ENCODE assay signal across 10 mouse cellular contexts in the genomic region with DNA sequence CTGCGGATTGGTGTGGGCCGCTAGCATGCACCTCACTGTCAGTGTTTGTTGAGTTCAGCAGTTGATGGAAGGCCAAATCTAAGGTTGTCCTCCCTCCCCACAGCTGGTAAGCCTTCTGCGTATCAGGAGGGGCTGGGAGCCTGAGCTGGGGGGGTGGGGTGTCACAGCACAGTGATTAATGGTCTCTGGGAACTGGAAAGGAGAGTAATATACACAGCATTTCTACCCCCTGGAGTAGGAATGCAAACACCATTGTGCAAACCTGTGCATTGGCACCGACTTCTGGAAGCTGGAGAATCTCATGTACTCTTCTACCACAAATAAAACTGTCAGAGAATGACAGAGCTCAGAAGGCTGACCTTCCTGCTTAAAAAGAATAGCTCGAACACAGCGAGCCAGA. TPM values are rescaled to one million over a fixed set of nuclear protein-coding genes. Genes with fewer than 3 reads are reported as not detected.
DNase-seq lines count a peak whose midpoint lies in the region; ATAC-seq lines count a peak whose summit lies in the region.
"Had no signal": no experiment of that assay in that cellular context is flagged by ENCODE, and none has a peak within 500 bp of the region (broad histone marks: within the 10 kb centered on the region; RNA-seq: fewer than 3 reads in every experiment).

No protein-coding gene starts in this region.

- no peaks in the 10 kb centered on the region for H3K27me3 ChIP-seq in forebrain, embryonic 14.5 days (replicated peaks; ENCODE audit: control insufficient read depth, insufficient read depth, low read length)
- no peaks in the 10 kb centered on the region for H3K27me3 ChIP-seq in forebrain, embryonic 15.5 days
- H3K27me3 ChIP-seq in heart, embryonic 12.5 days (replicated peaks): no peaks in the 10 kb centered on the region
- H3K27me3 ChIP-seq in kidney, embryonic 15.5 days: no peaks in the 10 kb centered on the region
- no peaks in the 10 kb centered on the region for H3K27me3 ChIP-seq in neural tube, embryonic 12.5 days (replicated peaks)

- no peak for DNase-seq in forebrain, embryonic 14.5 days (ENCODE audit: low spot score)
- no peak for DNase-seq in T-cell, adult 2 months (ENCODE audit: low spot score)
- DNase-seq in ovary, adult 18-20 months (ENCODE audit: low spot score): no peak
- DNase-seq in testis, postnatal 10 days (ENCODE audit: low spot score): no peak
- DNase-seq: right cerebral cortex, postnatal 14 days had no signal

- 0 out of 2 replicates have a peak overlapping the region, but pooled peaks have one; percentile 2 for H3K27ac ChIP-seq in forebrain, embryonic 14.5 days (ENCODE audit: low read depth, low read length)
- H3K27ac ChIP-seq in forebrain, embryonic 15.5 days (replicated peaks): no peak overlapping the region
- H3K27ac ChIP-seq in heart, embryonic 12.5 days (ENCODE audit: poor library complexity, severe bottlenecking): peak overlapping the region; percentile 86
- peak overlapping the region; percentile 79 for H3K27ac ChIP-seq in kidney, embryonic 15.5 days
- 0 out of 2 replicates have a peak overlapping the region, but pooled peaks have one; percentile 12 for H3K27ac ChIP-seq in neural tube, embryonic 12.5 days
- H3K27ac ChIP-seq: liver, embryonic 14.5 days had no signal

- WGBS in forebrain, embryonic 14.5 days: 58% methylated on average over 6 of the region's 6 CpGs
- WGBS in forebrain, embryonic 15.5 days: 54% methylated on average over 6 of the region's 6 CpGs
- 36% methylated on average over 6 of the region's 6 CpGs for WGBS in heart, embryonic 12.5 days
- 11% methylated on average over 6 of the region's 6 CpGs for WGBS in kidney, embryonic 15.5 days
- 18% methylated on average over 6 of the region's 6 CpGs for WGBS in neural tube, embryonic 12.5 days

- ATAC-seq in forebrain, embryonic 14.5 days: no peak
- no peak for ATAC-seq in forebrain, embryonic 15.5 days (replicated peaks)
- 0 out of 2 replicates have a peak, but pooled peaks have one; percentile 48 for ATAC-seq in heart, embryonic 12.5 days (ENCODE audit: insufficient number of reproducible peaks, low FRiP score)
- peak; percentile 85 for ATAC-seq in kidney, embryonic 15.5 days (replicated peaks; ENCODE audit: low FRiP score)
- peak; percentile 64 for ATAC-seq in neural tube, embryonic 12.5 days (ENCODE audit: low FRiP score, low read depth)

- H3K4me3 ChIP-seq in forebrain, embryonic 14.5 days (ENCODE audit: low read depth, low read length): no peak overlapping the region
- no peak overlapping the region for H3K4me3 ChIP-seq in forebrain, embryonic 15.5 days
- H3K4me3 ChIP-seq in heart, embryonic 12.5 days: no peak overlapping the region
- H3K4me3 ChIP-seq in kidney, embryonic 15.5 days (replicated peaks): no peak overlapping the region
- H3K4me3 ChIP-seq in neural tube, embryonic 12.5 days: no peak overlapping the region

- H3K4me1 ChIP-seq in forebrain, embryonic 14.5 days (ENCODE audit: control insufficient read depth, insufficient read depth, low read length): peaks cover 11% of the 10 kb centered on the region; the same call in 1 of the 2 replicates
- H3K4me1 ChIP-seq in forebrain, embryonic 15.5 days: peaks cover 39% of the 10 kb centered on the region
- H3K4me1 ChIP-seq in heart, embryonic 12.5 days (replicated peaks): peaks cover 41% of the 10 kb centered on the region
- H3K4me1 ChIP-seq in kidney, embryonic 15.5 days: peaks cover 22% of the 10 kb centered on the region
- peaks cover 30% of the 10 kb centered on the region for H3K4me1 ChIP-seq in neural tube, embryonic 12.5 days

- peaks cover 19% of the 10 kb centered on the region for H3K36me3 ChIP-seq in forebrain, embryonic 14.5 days (ENCODE audit: control insufficient read depth, insufficient read depth, low read length)
- peaks cover 21% of the 10 kb centered on the region for H3K36me3 ChIP-seq in forebrain, embryonic 15.5 days
- H3K36me3 ChIP-seq in heart, embryonic 12.5 days: peaks cover 32% of the 10 kb centered on the region
- H3K36me3 ChIP-seq in kidney, embryonic 15.5 days: peaks cover 48% of the 10 kb centered on the region
- peaks cover 17% of the 10 kb centered on the region for H3K36me3 ChIP-seq in neural tube, embryonic 12.5 days

- H3K9ac ChIP-seq in forebrain, embryonic 14.5 days (ENCODE audit: low read length): no peak overlapping the region
- no peak overlapping the region for H3K9ac ChIP-seq in forebrain, embryonic 15.5 days (replicated peaks)
- peak overlapping the region; percentile 37; the same call in 1 of the 2 replicates for H3K9ac ChIP-seq in heart, embryonic 12.5 days
- H3K9ac ChIP-seq in kidney, embryonic 15.5 days: no peak overlapping the region
- no peak overlapping the region for H3K9ac ChIP-seq in neural tube, embryonic 12.5 days
- H3K9ac ChIP-seq: liver, embryonic 14.5 days had no signal

- H3K9me3 ChIP-seq in forebrain, embryonic 14.5 days (replicated peaks; ENCODE audit: control insufficient read depth, low read length): no peaks in the 10 kb centered on the region
- H3K9me3 ChIP-seq in forebrain, embryonic 15.5 days: no peaks in the 10 kb centered on the region
- H3K9me3 ChIP-seq in heart, embryonic 12.5 days (replicated peaks): no peaks in the 10 kb centered on the region
- no peaks in the 10 kb centered on the region for H3K9me3 ChIP-seq in kidney, embryonic 15.5 days (replicated peaks)
- no peaks in the 10 kb centered on the region for H3K9me3 ChIP-seq in neural tube, embryonic 12.5 days

- H3K4me2 ChIP-seq in forebrain, embryonic 14.5 days (ENCODE audit: low read length): no peak overlapping the region
- H3K4me2 ChIP-seq in forebrain, embryonic 15.5 days (replicated peaks): no peak overlapping the region
- no peak overlapping the region; the same call in 1 of the 2 replicates for H3K4me2 ChIP-seq in heart, embryonic 12.5 days
- H3K4me2 ChIP-seq in kidney, embryonic 15.5 days: no peak overlapping the region
- H3K4me2 ChIP-seq in neural tube, embryonic 12.5 days (replicated peaks): peak overlapping the region; percentile 25; the same call in 1 of the 2 replicates

RNA-seq across cellular contexts. Expression of gene Ric8b, which starts 50.2 kb away (rescaled TPM):
- 31.2 and 36.8 TPM in 2 replicates for polyA plus RNA-seq in forebrain, embryonic 14.5 days (2014; fragmentation: Nextera tagmentation; extraction: Ambion mirVana)
- 40.5 and 43.6 TPM in 2 replicates for polyA plus RNA-seq in forebrain, embryonic 15.5 days (2015; fragmentation: Nextera tagmentation; extraction: Ambion mirVana)
- 20.7 and 20.8 TPM in 2 replicates for polyA plus RNA-seq in heart, embryonic 12.5 days (2016; fragmentation: Nextera tagmentation; extraction: Ambion mirVana)
- polyA plus RNA-seq in kidney, embryonic 15.5 days (2015; fragmentation: Nextera tagmentation; extraction: Ambion mirVana): 22.1 and 23.3 TPM in 2 replicates
- 43.2 and 44.1 TPM in 2 replicates for polyA plus RNA-seq in neural tube, embryonic 12.5 days (2016; fragmentation: Nextera tagmentation; extraction: Ambion mirVana)

Comparison
In these comparisons a context has a peak if more than half of its experiments do, and no peak if none do; other contexts are left out.
1. ATAC-seq: peak in heart, embryonic 12.5 days (single experiment), kidney, embryonic 15.5 days (single experiment) and neural tube, embryonic 12.5 days (single experiment); none in forebrain, embryonic 14.5 days (single experiment) and forebrain, embryonic 15.5 days (single experiment).